Comparison of ENCODE assay signal across 16 mouse cellular contexts in genomic region chr4:111447918-111448317, GRCm38 (mm10).
"Had no signal": no experiment of that assay in that cellular context is flagged by ENCODE, and none has a peak within 500 bp of the region (broad histone marks: within the 10 kb centered on the region; RNA-seq: fewer than 3 reads in every experiment).

No protein-coding gene starts in this region.

- DNase-seq: retina, postnatal 1 day; right cerebral cortex, adult 18-20 months; right cerebral cortex, postnatal 14 days; right cerebral cortex, postnatal 25 days; right cerebral cortex, postnatal 4 days; spleen, adult 18-20 months; thymus, adult 18-20 months; thymus, adult 2 months; thymus, postnatal 14 days; thymus, postnatal 25 days; thymus, postnatal 36 days; thymus, postnatal 4 days had no signal

- H3K27ac ChIP-seq: neural tube, embryonic 13.5 days; neural tube, embryonic 15.5 days; stomach, embryonic 15.5 days; stomach, postnatal 0 days had no signal

- H3K4me2 ChIP-seq: neural tube, embryonic 13.5 days; neural tube, embryonic 15.5 days; stomach, embryonic 15.5 days had no signal

- H3K4me3 ChIP-seq: neural tube, embryonic 13.5 days; neural tube, embryonic 15.5 days; stomach, embryonic 15.5 days had no signal

- H3K9ac ChIP-seq: neural tube, embryonic 13.5 days; neural tube, embryonic 15.5 days; stomach, embryonic 15.5 days had no signal

- H3K27me3 ChIP-seq: neural tube, embryonic 13.5 days; neural tube, embryonic 15.5 days; stomach, embryonic 15.5 days had no signal

- H3K9me3 ChIP-seq: neural tube, embryonic 13.5 days; neural tube, embryonic 15.5 days; stomach, embryonic 15.5 days had no signal
